Mouse (Mus musculus): ENCODE results near the gene Krt4. TPM values are rescaled to one million over a fixed set of nuclear protein-coding genes. Genes with fewer than 3 reads are reported as not detected.

Krt4 gene
- polyA plus RNA-seq, 1 experiment from 2014 or later, result not detected

GRCm38 (mm10) chr15:101929666-101930065, 5.1 kb upstream of the Krt4 start:
- peak overlapping the region; percentile 45; the same call in 1 of the 2 replicates for H3K27ac ChIP-seq (replicated peaks)
- peak; percentile 55 for DNase-seq (ENCODE audit: low spot score)
- peaks cover 39% of the 10 kb centered on the region for H3K4me1 ChIP-seq
- peak overlapping the region; percentile 48 for H3K4me3 ChIP-seq
- H3K27me3 ChIP-seq (replicated peaks; ENCODE audit: low read depth, poor library complexity, severe bottlenecking), result peaks cover 46% of the 10 kb centered on the region
- 2% methylated on average over 17 of the region's 17 CpGs for WGBS
- no peaks in the 10 kb centered on the region for H3K9me3 ChIP-seq
- H3K36me3 ChIP-seq (replicated peaks), result no peaks in the 10 kb centered on the region

GRCm38 (mm10) chr15:101929087-101929486, 4.6 kb upstream of the Krt4 start:
- WGBS, result 15% methylated on average over 9 of the region's 9 CpGs

GRCm38 (mm10) chr15:101927340-101928080, 3.0 kb upstream of the Krt4 start:
- DNase-seq (ENCODE audit: low spot score), result peak; percentile 34
- Histone ChIP-seq H3K27ac (replicated peaks) (peak overlapping the region; percentile 15; the same call in 1 of the 2 replicates), H3K27me3 (replicated peaks; ENCODE audit: low read depth, poor library complexity, severe bottlenecking) (peaks cover 46% of the 10 kb centered on the region), H3K36me3 (replicated peaks) (no peaks in the 10 kb centered on the region), H3K9me3 (no peaks in the 10 kb centered on the region), H3K4me1 (peaks cover 40% of the 10 kb centered on the region), H3K4me3 (no peak overlapping the region)
- 65% methylated on average over 12 of the region's 12 CpGs for WGBS

More at GRCm38 (mm10) chr15:101929087-101929486, 4.6 kb upstream of the Krt4 start:
- Histone ChIP-seq H3K27ac (replicated peaks) (no peak overlapping the region), H3K9me3 (no peaks in the 10 kb centered on the region), H3K4me1 (peaks cover 40% of the 10 kb centered on the region), H3K4me3 (peak overlapping the region; percentile 48), H3K36me3 (replicated peaks) (no peaks in the 10 kb centered on the region), H3K27me3 (replicated peaks; ENCODE audit: low read depth, poor library complexity, severe bottlenecking) (peaks cover 46% of the 10 kb centered on the region)
- peak; percentile 21 for DNase-seq (ENCODE audit: low spot score)

GRCm38 (mm10) chr15:101925041-101925440, 506 bp upstream of the Krt4 start:
- WGBS, result 91% methylated on average over 1 of the region's 1 CpGs
- H3K4me3 ChIP-seq, result no peak overlapping the region
- DNase-seq (ENCODE audit: low spot score), result no peak
- no peak overlapping the region for H3K27ac ChIP-seq (replicated peaks)
- H3K36me3 ChIP-seq (replicated peaks), result no peaks in the 10 kb centered on the region
- H3K9me3 ChIP-seq, result no peaks in the 10 kb centered on the region
- peaks cover 23% of the 10 kb centered on the region for H3K27me3 ChIP-seq (replicated peaks; ENCODE audit: low read depth, poor library complexity, severe bottlenecking)
- peaks cover 33% of the 10 kb centered on the region for H3K4me1 ChIP-seq

GRCm38 (mm10) chr15:101922296-101922695, 2.2 kb downstream of the Krt4 start:
- DNase-seq (ENCODE audit: low spot score), result no peak
- Histone ChIP-seq H3K4me1 (peaks cover 6% of the 10 kb centered on the region), H3K27ac (replicated peaks) (no peak overlapping the region), H3K36me3 (replicated peaks) (no peaks in the 10 kb centered on the region), H3K4me3 (no peak overlapping the region), H3K27me3 (replicated peaks; ENCODE audit: low read depth, poor library complexity, severe bottlenecking) (0 out of 2 replicates have a peak, but pooled peaks cover under 1% of the 10 kb centered on the region), H3K9me3 (no peaks in the 10 kb centered on the region)
- 88% methylated on average over 2 of the region's 2 CpGs for WGBS

GRCm38 (mm10) chr15:101916072-101916471, 8.5 kb downstream of the Krt4 start:
- Histone ChIP-seq H3K4me3 (no peak overlapping the region), H3K9me3 (no peaks in the 10 kb centered on the region), H3K27ac (replicated peaks) (no peak overlapping the region), H3K4me1 (no peaks in the 10 kb centered on the region), H3K36me3 (replicated peaks) (no peaks in the 10 kb centered on the region), H3K27me3 (replicated peaks; ENCODE audit: low read depth, poor library complexity, severe bottlenecking) (no peaks in the 10 kb centered on the region)
- no peak for DNase-seq (ENCODE audit: low spot score)
- WGBS, result 80% methylated on average over 2 of the region's 2 CpGs

DNA sequence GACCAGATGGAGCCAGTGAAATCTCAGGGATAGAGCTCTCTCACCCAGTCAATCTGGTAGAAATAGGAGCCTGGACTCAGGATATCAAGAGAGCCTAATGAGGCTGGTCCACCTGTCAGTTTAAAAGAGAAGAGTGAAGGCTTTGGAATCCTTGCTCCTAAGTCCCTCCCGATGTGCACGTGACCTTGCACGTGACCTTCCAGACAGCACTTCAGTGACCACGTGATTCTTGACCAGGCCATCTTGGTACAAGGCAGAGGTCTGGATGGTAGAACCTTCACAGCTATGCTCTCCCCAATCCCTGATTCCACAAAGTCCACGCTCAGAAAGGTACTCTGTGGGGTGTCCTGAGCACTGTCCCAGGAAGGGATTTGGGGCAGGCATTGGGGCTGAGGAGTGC, 19.7 kb downstream of the Krt4 start:
- 84% methylated on average over 5 of the region's 5 CpGs for WGBS
- Histone ChIP-seq H3K9me3 (no peaks in the 10 kb centered on the region), H3K4me1 (peaks cover 7% of the 10 kb centered on the region), H3K36me3 (replicated peaks) (no peaks in the 10 kb centered on the region), H3K27ac (replicated peaks) (no peak overlapping the region), H3K4me3 (no peak overlapping the region), H3K27me3 (replicated peaks; ENCODE audit: low read depth, poor library complexity, severe bottlenecking) (no peaks in the 10 kb centered on the region)
- no peak for DNase-seq (ENCODE audit: low spot score)

- WGBS, result 68% methylated on average over 12 of the region's 12 CpGs
- Histone ChIP-seq H3K27me3 (replicated peaks; ENCODE audit: low read depth, poor library complexity, severe bottlenecking) (no peaks in the 10 kb centered on the region), H3K4me3 (no peak overlapping the region), H3K9me3 (no peaks in the 10 kb centered on the region), H3K4me1 (peaks cover 7% of the 10 kb centered on the region), H3K27ac (replicated peaks) (no peak overlapping the region), H3K36me3 (replicated peaks) (no peaks in the 10 kb centered on the region)
- DNase-seq (ENCODE audit: low spot score), result no peak
Observed at GRCm38 (mm10) chr15:101902171-101903149, 22.1 kb downstream of the Krt4 start.

DNA sequence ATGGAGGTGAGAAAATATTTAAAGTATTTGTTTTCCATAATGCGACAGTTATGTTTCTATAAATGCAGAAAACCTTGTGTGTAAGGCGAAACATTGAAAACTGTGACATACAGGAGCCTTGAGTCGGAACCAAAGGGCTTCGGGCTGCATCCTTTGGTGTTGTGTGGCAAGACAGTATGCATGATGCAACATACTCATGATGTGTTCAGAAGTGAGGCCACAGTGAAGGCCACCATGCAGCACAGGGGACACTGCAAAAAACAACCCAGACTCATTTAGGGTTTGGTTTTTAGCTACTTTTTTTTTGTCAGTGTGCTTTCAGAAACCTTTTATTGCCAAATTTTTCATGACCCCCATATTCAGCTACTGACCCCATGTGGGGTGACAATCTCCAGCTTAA, 29.3 kb downstream of the Krt4 start:
- Histone ChIP-seq H3K27ac (replicated peaks) (no peak overlapping the region), H3K9me3 (no peaks in the 10 kb centered on the region), H3K4me3 (no peak overlapping the region), H3K4me1 (no peaks in the 10 kb centered on the region), H3K27me3 (replicated peaks; ENCODE audit: low read depth, poor library complexity, severe bottlenecking) (no peaks in the 10 kb centered on the region), H3K36me3 (replicated peaks) (no peaks in the 10 kb centered on the region)
- WGBS, result 91% methylated on average over 4 of the region's 4 CpGs
- no peak for DNase-seq (ENCODE audit: low spot score)

GRCm38 (mm10) chr15:101892820-101893219, 31.7 kb downstream of the Krt4 start, which contains the start of gene Krt76:
Krt76 (minus strand) TSS chr15:101892920.
- WGBS, result 55% methylated on average over 4 of the region's 4 CpGs
- H3K27ac ChIP-seq (replicated peaks), result no peak within 1 kb of the TSS
- no peak for DNase-seq (ENCODE audit: low spot score)
- H3K9me3 ChIP-seq, result no peaks in the 10 kb centered on the region
- H3K4me3 ChIP-seq, result no peak within 1 kb of the TSS
- no peaks in the 10 kb centered on the region for H3K27me3 ChIP-seq (replicated peaks; ENCODE audit: low read depth, poor library complexity, severe bottlenecking)
- no peaks in the 10 kb centered on the region for H3K4me1 ChIP-seq
- H3K36me3 ChIP-seq (replicated peaks), result no peaks in the 10 kb centered on the region

GRCm38 (mm10) chr15:101879776-101880175, 44.8 kb downstream of the Krt4 start:
- H3K27me3 ChIP-seq (replicated peaks; ENCODE audit: low read depth, poor library complexity, severe bottlenecking), result 0 out of 2 replicates have a peak, but pooled peaks cover 2% of the 10 kb centered on the region
- WGBS, result 18% methylated on average over 11 of the region's 11 CpGs

DNA sequence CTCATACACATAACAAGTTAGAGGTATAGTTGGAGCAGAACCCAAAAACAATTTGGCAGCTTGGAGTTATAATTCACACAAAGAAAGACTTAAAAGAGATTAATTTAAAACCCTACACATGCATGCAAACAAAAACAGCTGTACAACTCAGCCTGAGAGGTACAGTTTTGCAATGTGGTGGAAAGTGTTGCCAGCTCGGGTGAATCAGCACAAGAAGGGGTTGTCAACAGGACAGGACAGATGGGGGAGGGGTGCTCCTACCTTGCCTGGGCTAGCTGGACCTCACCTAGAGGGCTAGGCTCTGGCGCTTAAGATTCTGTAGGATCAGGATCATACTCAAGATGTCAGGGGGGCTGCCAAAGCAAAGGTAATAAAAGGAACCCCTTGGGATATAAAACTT, 46.5 kb downstream of the Krt4 start:
- no peak for DNase-seq (ENCODE audit: low spot score)
- Histone ChIP-seq H3K9me3 (no peaks in the 10 kb centered on the region), H3K4me1 (no peaks in the 10 kb centered on the region), H3K27me3 (replicated peaks; ENCODE audit: low read depth, poor library complexity, severe bottlenecking) (no peaks in the 10 kb centered on the region), H3K36me3 (replicated peaks) (no peaks in the 10 kb centered on the region), H3K4me3 (no peak overlapping the region), H3K27ac (replicated peaks) (no peak overlapping the region)
- 63% methylated on average over 2 of the region's 2 CpGs for WGBS

More at GRCm38 (mm10) chr15:101879776-101880175, 44.8 kb downstream of the Krt4 start:
- Histone ChIP-seq H3K4me1 (no peaks in the 10 kb centered on the region), H3K36me3 (replicated peaks) (no peaks in the 10 kb centered on the region), H3K9me3 (no peaks in the 10 kb centered on the region), H3K27ac (replicated peaks) (no peak overlapping the region), H3K4me3 (no peak overlapping the region)
- peak; percentile 66 for DNase-seq (ENCODE audit: low spot score)
